Mouse (Mus musculus): ENCODE measurements around the gene Ahnak2. TPM values are rescaled to one million over a fixed set of nuclear protein-coding genes. Genes with fewer than 3 reads are reported as not detected.
A peak's percentile ranks its signal among the peaks of the same experiment; 100 is the strongest.

The Ahnak2 gene
- total and polyA plus RNA-seq, 2 experiments from 2014 or later, result 2.4 to 10.5 TPM

DNA sequence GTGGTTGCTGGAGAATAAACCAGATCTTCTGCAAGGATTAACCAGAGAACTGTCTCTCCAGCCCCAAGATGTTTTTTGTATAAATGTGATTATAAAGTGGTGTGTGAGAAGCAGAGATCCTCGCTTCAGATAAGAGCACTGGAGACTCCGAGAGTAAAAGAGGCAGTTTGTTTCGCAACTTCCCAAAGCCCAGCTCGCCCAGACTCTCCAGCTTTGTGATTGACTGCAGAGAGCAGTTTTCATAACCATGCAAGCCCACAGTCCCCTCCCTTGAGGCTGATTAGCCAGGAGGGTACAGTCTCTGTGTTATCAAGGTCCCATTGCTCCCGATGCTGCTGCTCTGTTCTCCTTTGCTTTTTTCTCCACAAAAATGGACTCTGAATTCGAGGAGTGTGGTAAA lies 31.1 kb upstream of the Ahnak2 start:
- 72% methylated on average over 6 of the region's 6 CpGs for WGBS
- Histone ChIP-seq H3K27ac (ENCODE audit: low read depth) (no peak overlapping the region), H3K9ac (replicated peaks; ENCODE audit: low read depth, low read length) (0 out of 2 replicates have a peak overlapping the region, but pooled peaks have one; percentile 15), H3K4me2 (ENCODE audit: low read depth, low read length) (no peak overlapping the region), H3K36me3 (replicated peaks; ENCODE audit: control insufficient read depth, insufficient read depth, low read length) (no peaks in the 10 kb centered on the region), H3K4me1 (ENCODE audit: control insufficient read depth, insufficient read depth) (peaks cover 7% of the 10 kb centered on the region), H3K4me3 (ENCODE audit: low read depth, low read length) (no peak overlapping the region), H3K27me3 (ENCODE audit: control insufficient read depth, insufficient read depth, low read length) (no peaks in the 10 kb centered on the region), H3K9me3 (replicated peaks; ENCODE audit: control insufficient read depth, low read length) (no peaks in the 10 kb centered on the region)
- ATAC-seq (ENCODE audit: insufficient read depth, low read depth) (no peak), DNase-seq (ENCODE audit: low spot score) (no peak)
- TF ChIP-seq EP300 (IDR thresholded peaks at IDR 0.05; ENCODE audit: low read depth), result no peak
- TF ChIP-seq CTCF (IDR thresholded peaks at IDR 0.05; ENCODE audit: low read depth), result no peak

GRCm38 (mm10) chr12:112832411-112832810 lies 30.0 kb upstream of the Ahnak2 start:
- TF ChIP-seq CTCF (IDR thresholded peaks at IDR 0.05; ENCODE audit: low read depth) (no peak), EP300 (IDR thresholded peaks at IDR 0.05; ENCODE audit: low read depth) (no peak)
- no peaks in the 10 kb centered on the region for H3K27me3 ChIP-seq (ENCODE audit: control insufficient read depth, insufficient read depth, low read length)
- H3K9me3 ChIP-seq (replicated peaks; ENCODE audit: control insufficient read depth, low read length), result no peaks in the 10 kb centered on the region
- peaks cover 17% of the 10 kb centered on the region for H3K4me1 ChIP-seq (ENCODE audit: control insufficient read depth, insufficient read depth)
- H3K36me3 ChIP-seq (replicated peaks; ENCODE audit: control insufficient read depth, insufficient read depth, low read length), result peaks cover 4% of the 10 kb centered on the region; the same call in 1 of the 2 replicates
- no peak overlapping the region for H3K4me3 ChIP-seq (ENCODE audit: low read depth, low read length)
- no peak overlapping the region for H3K4me2 ChIP-seq (ENCODE audit: low read depth, low read length)
- H3K9ac ChIP-seq (replicated peaks; ENCODE audit: low read depth, low read length), result no peak overlapping the region
- H3K27ac ChIP-seq (ENCODE audit: low read depth), result no peak overlapping the region
- ATAC-seq (ENCODE audit: insufficient read depth, low read depth) (no peak), DNase-seq (ENCODE audit: low spot score) (no peak)
- 87% methylated on average over 5 of the region's 5 CpGs for WGBS

- Histone ChIP-seq H3K9ac (replicated peaks; ENCODE audit: low read depth, low read length) (peak overlapping the region; percentile 69), H3K27me3 (ENCODE audit: control insufficient read depth, insufficient read depth, low read length) (no peaks in the 10 kb centered on the region), H3K36me3 (replicated peaks; ENCODE audit: control insufficient read depth, insufficient read depth, low read length) (peaks cover 14% of the 10 kb centered on the region; the same call in 1 of the 2 replicates), H3K27ac (ENCODE audit: low read depth) (no peak overlapping the region), H3K4me3 (ENCODE audit: low read depth, low read length) (peak overlapping the region; percentile 75), H3K4me2 (ENCODE audit: low read depth, low read length) (peak overlapping the region; percentile 84), H3K4me1 (ENCODE audit: control insufficient read depth, insufficient read depth) (peaks cover 27% of the 10 kb centered on the region), H3K9me3 (replicated peaks; ENCODE audit: control insufficient read depth, low read length) (no peaks in the 10 kb centered on the region)
- TF ChIP-seq CTCF (IDR thresholded peaks at IDR 0.05; ENCODE audit: low read depth) (no peak), EP300 (IDR thresholded peaks at IDR 0.05; ENCODE audit: low read depth) (no peak)
- 60% methylated on average over 3 of the region's 3 CpGs for WGBS
- DNase-seq (ENCODE audit: low spot score), result no peak
- no peak for ATAC-seq (ENCODE audit: insufficient read depth, low read depth)
Measured at GRCm38 (mm10) chr12:112830570-112830969, 28.1 kb upstream of the Ahnak2 start.

- TF ChIP-seq EP300 (IDR thresholded peaks at IDR 0.05; ENCODE audit: low read depth), result no peak
- TF ChIP-seq CTCF (IDR thresholded peaks at IDR 0.05; ENCODE audit: low read depth), result no peak
- Histone ChIP-seq H3K9me3 (replicated peaks; ENCODE audit: control insufficient read depth, low read length) (no peaks in the 10 kb centered on the region), H3K9ac (replicated peaks; ENCODE audit: low read depth, low read length) (peak overlapping the region; percentile 69), H3K4me2 (ENCODE audit: low read depth, low read length) (peak overlapping the region; percentile 84), H3K27me3 (ENCODE audit: control insufficient read depth, insufficient read depth, low read length) (no peaks in the 10 kb centered on the region), H3K27ac (ENCODE audit: low read depth) (peak overlapping the region; percentile 61), H3K36me3 (replicated peaks; ENCODE audit: control insufficient read depth, insufficient read depth, low read length) (peaks cover 14% of the 10 kb centered on the region; the same call in 1 of the 2 replicates), H3K4me3 (ENCODE audit: low read depth, low read length) (peak overlapping the region; percentile 75), H3K4me1 (ENCODE audit: control insufficient read depth, insufficient read depth) (peaks cover 27% of the 10 kb centered on the region)
- DNase-seq (ENCODE audit: low spot score) (no peak), ATAC-seq (ENCODE audit: insufficient read depth, low read depth) (no peak)
- WGBS, result 14% methylated on average over 2 of the region's 2 CpGs
Measured at GRCm38 (mm10) chr12:112830141-112830540, 27.7 kb upstream of the Ahnak2 start.

DNA sequence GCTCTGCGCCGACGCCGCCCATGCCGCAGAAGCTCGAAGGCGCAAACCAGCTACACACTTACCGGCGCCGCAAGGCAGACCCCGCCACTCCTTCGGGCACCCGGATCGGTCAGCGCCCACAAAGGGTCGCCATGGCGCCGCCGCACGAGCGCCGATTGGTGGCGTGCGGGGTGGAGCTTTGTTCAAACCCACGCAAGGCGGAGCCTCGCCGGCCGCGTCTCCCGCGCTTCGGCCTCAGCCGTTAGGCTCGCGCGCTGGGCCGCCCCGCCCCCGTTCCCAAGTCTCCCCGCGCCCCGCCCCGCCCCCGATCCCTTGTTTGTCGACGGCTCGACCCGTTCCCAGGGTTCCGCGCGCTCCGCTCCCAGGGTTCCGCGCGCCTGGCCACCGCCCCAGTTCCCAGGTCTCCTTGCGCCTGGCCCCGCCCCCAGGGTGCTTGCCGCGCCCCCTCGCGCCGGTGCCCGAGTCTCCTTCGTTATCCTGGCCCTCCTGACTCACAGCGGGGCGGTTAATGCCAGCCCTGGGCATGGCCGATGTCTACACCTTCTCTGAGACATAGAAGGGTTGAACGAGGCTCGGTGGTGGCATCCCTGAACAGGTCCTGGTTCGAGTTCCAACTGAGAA lies 26.9 kb upstream of the Ahnak2 start, which contains the start of gene Cdca4:
Gene Cdca4, minus strand, starts transcription at position 180 of the 621 bp plus-strand sequence.
- WGBS, result under 1% methylated on average over 68 of the region's 72 CpGs
- peak within 1 kb of the TSS; percentile 80 for H3K9ac ChIP-seq (replicated peaks; ENCODE audit: low read depth, low read length)
- peak within 1 kb of the TSS; percentile 93 for H3K27ac ChIP-seq (ENCODE audit: low read depth)
- no peaks in the 10 kb centered on the region for H3K27me3 ChIP-seq (ENCODE audit: control insufficient read depth, insufficient read depth, low read length)
- no peaks in the 10 kb centered on the region for H3K9me3 ChIP-seq (replicated peaks; ENCODE audit: control insufficient read depth, low read length)
- ATAC-seq (ENCODE audit: insufficient read depth, low read depth) (peak; percentile 96), DNase-seq (ENCODE audit: low spot score) (peak; percentile 97)
- H3K4me2 ChIP-seq (ENCODE audit: low read depth, low read length), result peak within 1 kb of the TSS; percentile 84
- no peak for TF ChIP-seq EP300 (IDR thresholded peaks at IDR 0.05; ENCODE audit: low read depth)
- peak; percentile 40 for TF ChIP-seq CTCF (IDR thresholded peaks at IDR 0.05; ENCODE audit: low read depth)
- H3K4me3 ChIP-seq (ENCODE audit: low read depth, low read length), result peak within 1 kb of the TSS; percentile 75
- peaks cover 27% of the 10 kb centered on the region for H3K4me1 ChIP-seq (ENCODE audit: control insufficient read depth, insufficient read depth)
- H3K36me3 ChIP-seq (replicated peaks; ENCODE audit: control insufficient read depth, insufficient read depth, low read length), result peaks cover 14% of the 10 kb centered on the region; the same call in 1 of the 2 replicates

Measured in heart, postnatal 0 days (tissue).